Mouse (Mus musculus) neural tube, embryonic 11.5 days (tissue): ENCODE measurements around the gene Spata32. TPM values are rescaled to one million over a fixed set of nuclear protein-coding genes. Genes with fewer than 3 reads are reported as not detected.

ENCODE experiments used
- ATAC-seq: fragments of 200-750 bp; cut with Nextera tagmentation; 2 replicates; pipeline ENCODE4 v1.8.0; 2017; ENCODE audit warnings: moderate number of reproducible peaks, mild to moderate bottlenecking, moderate TSS enrichment, moderate library complexity; ENCODE audit not compliant: insufficient read depth, low FRiP score, low TSS enrichment
- DNase-seq: peaks from one replicate; pipeline ENCODE4 v3.0.0-alpha.2; 2015; ENCODE audit warnings: low spot score
- H3K27ac ChIP-seq: fragments of 300-500 bp; sonication (generic); 2 replicates; pipeline ENCODE4 v1.5.1; 2014; ENCODE audit warnings: low read depth, mild to moderate bottlenecking, low read length
- H3K27me3 ChIP-seq: fragments of 300-500 bp; sonication (generic); 2 replicates; pipeline ENCODE4 v1.6.1; 2014; ENCODE audit warnings: mild to moderate bottlenecking, low read length, mixed read lengths; ENCODE audit not compliant: control insufficient read depth, insufficient read depth
- H3K36me3 ChIP-seq: fragments of 300-500 bp; sonication (generic); 2 replicates; pipeline ENCODE4 v1.6.1; 2014; ENCODE audit warnings: mild to moderate bottlenecking, low read length, moderate library complexity, mixed read lengths; ENCODE audit not compliant: control insufficient read depth, insufficient read depth
- H3K4me1 ChIP-seq: fragments of 300-500 bp; sonication (generic); 2 replicates; pipeline ENCODE4 v1.6.1; 2014; ENCODE audit warnings: low read length, mixed read lengths; ENCODE audit not compliant: control insufficient read depth, insufficient read depth
- H3K4me2 ChIP-seq: fragments of 300-500 bp; sonication (generic); 2 replicates; pipeline ENCODE4 v1.6.1; 2014; ENCODE audit warnings: low read depth, mild to moderate bottlenecking, moderate library complexity
- H3K4me3 ChIP-seq: fragments of 300-500 bp; sonication (generic); 2 replicates; pipeline ENCODE4 v1.5.1; 2014; ENCODE audit warnings: low read depth, low read length
- H3K9ac ChIP-seq: fragments of 300-500 bp; sonication (generic); 2 replicates; pipeline ENCODE4 v1.6.1; 2014; ENCODE audit warnings: mild to moderate bottlenecking, low read length
- H3K9me3 ChIP-seq: fragments of 300-500 bp; sonication (generic); 2 replicates; pipeline ENCODE4 v1.6.1; 2016; ENCODE audit warnings: low read length; ENCODE audit not compliant: control insufficient read depth
- WGBS: fragments of 180-500 bp; shearing (Covaris S2); extraction: QIAGEN DNeasy Blood & Tissue Kit; methylation state at CpG from one replicate; pipeline ENCODE4 v1.1.7; 2014; 5-methylcytosine and 5-hydroxymethylcytosine counted together
- polyA plus RNA-seq: library from polyadenylated mRNA; unstranded; fragments of >200 nt; fragmentation: Nextera tagmentation; extraction: Ambion mirVana; gene quantifications from 2 replicates; pipeline ENCODE4 v1.2.1, GENCODE M21; 2014

Spata32 gene
- not detected in 2 replicates for polyA plus RNA-seq

- DNase-seq: peak; percentile 63
- Histone ChIP-seq H3K4me3 (peak within 1 kb of the TSS; percentile 41), H3K27ac (no peak within 1 kb of the TSS), H3K27me3 (0 out of 2 replicates have a peak, but pooled peaks cover 7% of the 10 kb centered on the region), H3K9ac (peak within 1 kb of the TSS; percentile 62), H3K4me1 (no peaks in the 10 kb centered on the region), H3K4me2 (peak within 1 kb of the TSS; percentile 94), H3K9me3 (no peaks in the 10 kb centered on the region), H3K36me3 (no peaks in the 10 kb centered on the region)
- WGBS: under 1% methylated on average over 45 of the region's 45 CpGs
- peak; percentile 71 for ATAC-seq
These were observed at the start of gene Spata32 for GRCm38 (mm10) chr11:103217790-103218516. Spata32 (minus strand) TSS chr11:103218432.

GRCm38 (mm10) chr11:103267346-103268219, 49.4 kb upstream of the Spata32 start, which contains the start of gene Map3k14:
Map3k14 (minus strand) TSS chr11:103267472.
- Histone ChIP-seq H3K4me3 (peak within 1 kb of the TSS; percentile 66), H3K4me2 (peak within 1 kb of the TSS; percentile 89), H3K27ac (peak within 1 kb of the TSS; percentile 78), H3K4me1 (peaks cover 27% of the 10 kb centered on the region), H3K9me3 (no peaks in the 10 kb centered on the region), H3K27me3 (no peaks in the 10 kb centered on the region), H3K36me3 (no peaks in the 10 kb centered on the region), H3K9ac (peak within 1 kb of the TSS; percentile 79)
- under 1% methylated on average over 55 of the region's 55 CpGs for WGBS
- peak; percentile 98 for DNase-seq
- peak; percentile 98 for ATAC-seq

GRCm38 (mm10) chr11:103266729-103267345, 48.6 kb upstream of the Spata32 start:
- under 1% methylated on average over 40 of the region's 42 CpGs for WGBS

GRCm38 (mm10) chr11:103265856-103266255, 47.6 kb upstream of the Spata32 start:
- peak overlapping the region; percentile 89 for H3K4me2 ChIP-seq
- no peak overlapping the region for H3K9ac ChIP-seq
- no peaks in the 10 kb centered on the region for H3K36me3 ChIP-seq
- H3K27me3 ChIP-seq: no peaks in the 10 kb centered on the region
- H3K4me3 ChIP-seq: no peak overlapping the region
- H3K9me3 ChIP-seq: no peaks in the 10 kb centered on the region
- H3K27ac ChIP-seq: no peak overlapping the region
- H3K4me1 ChIP-seq: peaks cover 27% of the 10 kb centered on the region
- no peak for DNase-seq
- 62% methylated on average over 2 of the region's 2 CpGs for WGBS
- no peak for ATAC-seq

More at GRCm38 (mm10) chr11:103266729-103267345, 48.6 kb upstream of the Spata32 start:
- Histone ChIP-seq H3K9ac (peak overlapping the region; percentile 79), H3K4me3 (peak overlapping the region; percentile 66), H3K4me2 (peak overlapping the region; percentile 89), H3K27me3 (no peaks in the 10 kb centered on the region), H3K27ac (peak overlapping the region; percentile 78; the same call in 1 of the 2 replicates), H3K9me3 (no peaks in the 10 kb centered on the region), H3K4me1 (peaks cover 27% of the 10 kb centered on the region), H3K36me3 (no peaks in the 10 kb centered on the region)
- no peak for DNase-seq
- ATAC-seq: peak; percentile 36

GRCm38 (mm10) chr11:103265211-103265610, 47.0 kb upstream of the Spata32 start:
- Histone ChIP-seq H3K27ac (no peak overlapping the region), H3K4me1 (peaks cover 27% of the 10 kb centered on the region), H3K36me3 (no peaks in the 10 kb centered on the region), H3K27me3 (no peaks in the 10 kb centered on the region), H3K4me3 (no peak overlapping the region), H3K9ac (no peak overlapping the region), H3K9me3 (no peaks in the 10 kb centered on the region), H3K4me2 (no peak overlapping the region)
- 68% methylated on average over 7 of the region's 7 CpGs for WGBS
- no peak for DNase-seq
- no peak for ATAC-seq

- WGBS: 83% methylated on average over 20 of the region's 20 CpGs
- H3K36me3 ChIP-seq: no peaks in the 10 kb centered on the region
- 0 out of 2 replicates have a peak overlapping the region, but pooled peaks have one; percentile 5 for H3K4me2 ChIP-seq
- no peak overlapping the region for H3K4me3 ChIP-seq
- H3K4me1 ChIP-seq: peaks cover 27% of the 10 kb centered on the region
- no peak overlapping the region for H3K27ac ChIP-seq
- ATAC-seq (no peak), DNase-seq (no peak)
- peak overlapping the region; percentile 42 for H3K9ac ChIP-seq
- H3K27me3 ChIP-seq: no peaks in the 10 kb centered on the region
- H3K9me3 ChIP-seq: no peaks in the 10 kb centered on the region
These were observed 46.3 kb upstream of the Spata32 start for GRCm38 (mm10) chr11:103264427-103265005.

- Histone ChIP-seq H3K4me3 (no peak overlapping the region), H3K27me3 (no peaks in the 10 kb centered on the region), H3K9me3 (no peaks in the 10 kb centered on the region), H3K36me3 (no peaks in the 10 kb centered on the region), H3K9ac (peak overlapping the region; percentile 1; the same call in 1 of the 2 replicates), H3K4me2 (no peak overlapping the region), H3K4me1 (peaks cover 27% of the 10 kb centered on the region), H3K27ac (no peak overlapping the region)
- 41% methylated on average over 10 of the region's 10 CpGs for WGBS
- ATAC-seq (no peak), DNase-seq (no peak)
These were observed 45.3 kb upstream of the Spata32 start for GRCm38 (mm10) chr11:103263551-103263950.
